Mouse (Mus musculus) CH12.LX (cell line): ENCODE data around the gene Folr1. TPM values are rescaled to one million over a fixed set of nuclear protein-coding genes. Genes with fewer than 3 reads are reported as not detected.

Experiments used
- DNase-seq: peaks from one replicate; pipeline ENCODE4 v3.0.0-alpha.2; 2013; ENCODE audit errors: extremely low read depth
- H3K27ac ChIP-seq: 2 replicates; pipeline ENCODE4 v1.5.1; 2012; ENCODE audit warnings: low read depth, mild to moderate bottlenecking, control low read depth, moderate library complexity; ENCODE audit not compliant: insufficient read depth
- H3K27me3 ChIP-seq: replicated peaks from 2 replicates; pipeline ENCODE3; 2012; ENCODE audit warnings: inconsistent platforms
- H3K36me3 ChIP-seq, 2 experiments: replicated peaks in 1 of 2; 2 replicates each; pipeline versions ENCODE3 to v1.6.1; 2012; ENCODE audit warnings: inconsistent platforms in 1 of 2, low read length in 1 of 2, mild to moderate bottlenecking in 1 of 2, mixed read lengths in 1 of 2, moderate library complexity in 1 of 2; ENCODE audit not compliant: control insufficient read depth in 1 of 2, insufficient read depth in 1 of 2
- H3K4me1 ChIP-seq, 2 experiments: 2 replicates each; pipeline ENCODE4 v1.6.1; 2012; ENCODE audit warnings: inconsistent platforms in 1 of 2, moderate library complexity in 1 of 2; ENCODE audit not compliant: insufficient read depth in 2 of 2, control insufficient read depth in 1 of 2
- H3K4me2 ChIP-seq: 2 replicates; pipeline ENCODE4 v1.6.1; 2012; ENCODE audit warnings: low read depth, mild to moderate bottlenecking, control low read depth; ENCODE audit not compliant: poor library complexity, insufficient read depth, severe bottlenecking
- H3K4me3 ChIP-seq, 3 experiments: fragments of 150-350 bp in 1 of 3; sonication (generic) in 1 of 3; replicated peaks in 1 of 3; 2 replicates each; pipeline versions ENCODE3 to v1.5.1; 2011 to 2012; ENCODE audit warnings: low read depth in 2 of 3, low read length in 2 of 3, mild to moderate bottlenecking in 2 of 3, moderate library complexity in 2 of 3, control low read depth in 1 of 3, improper control_type of control experiment in 1 of 3, inconsistent platforms in 1 of 3, mixed read lengths in 1 of 3; ENCODE audit not compliant: poor library complexity in 1 of 3
- H3K79me2 ChIP-seq: replicated peaks from 2 replicates; pipeline ENCODE4 v1.6.1; 2012; ENCODE audit warnings: mild to moderate bottlenecking, moderate library complexity; ENCODE audit not compliant: control insufficient read depth, poor library complexity, insufficient read depth, severe bottlenecking; ENCODE audit errors: extremely low read depth
- H3K9ac ChIP-seq: 2 replicates; pipeline ENCODE4 v1.6.1; 2012; ENCODE audit warnings: low read depth, mild to moderate bottlenecking, control low read depth, moderate library complexity; ENCODE audit not compliant: insufficient read depth
- H3K9me3 ChIP-seq: replicated peaks from 2 replicates; pipeline ENCODE3; 2012; ENCODE audit warnings: low read length, inconsistent platforms, mixed read lengths
- BHLHE40 ChIP-seq: IDR thresholded peaks from 2 replicates; pipeline ENCODE4 v1.6.1; 2011; ENCODE audit warnings: mild to moderate bottlenecking, low read depth, low read length, improper control_type of control experiment
- CHD2 ChIP-seq: IDR thresholded peaks from 2 replicates; pipeline ENCODE4 v1.6.1; 2011; ENCODE audit warnings: low read length, improper control_type of control experiment
- EP300 ChIP-seq: IDR thresholded peaks from 2 replicates; pipeline ENCODE4 v1.6.1; 2011; ENCODE audit warnings: low read length, improper control_type of control experiment
- HCFC1 ChIP-seq: IDR thresholded peaks from 2 replicates; pipeline ENCODE4 v1.6.1; 2012; ENCODE audit warnings: low read depth, mild to moderate bottlenecking, inconsistent platforms, low read length, improper control_type of control experiment
- IRF4 ChIP-seq: IDR thresholded peaks from 2 replicates; pipeline ENCODE4 v1.6.1; 2014; ENCODE audit warnings: low read depth, mild to moderate bottlenecking, inconsistent platforms, low read length, improper control_type of control experiment
- JUN ChIP-seq: IDR thresholded peaks from 2 replicates; pipeline ENCODE4 v1.6.1; 2011; ENCODE audit warnings: low read depth, mild to moderate bottlenecking, low read length, improper control_type of control experiment, moderate library complexity; ENCODE audit not compliant: insufficient read depth
- JUND ChIP-seq: conservative IDR thresholded peaks from 2 replicates; pipeline ENCODE4 v1.6.1; 2011; ENCODE audit warnings: low read depth, low read length, improper control_type of control experiment
- MAX ChIP-seq: IDR thresholded peaks from 2 replicates; pipeline ENCODE4 v1.6.1; 2011; ENCODE audit warnings: low read length, improper control_type of control experiment
- MAZ ChIP-seq: IDR thresholded peaks from 2 replicates; pipeline ENCODE4 v1.6.1; 2012; ENCODE audit warnings: low read depth, mild to moderate bottlenecking, inconsistent platforms, low read length, improper control_type of control experiment, moderate library complexity
- MEF2A ChIP-seq: IDR thresholded peaks from 2 replicates; pipeline ENCODE4 v1.6.1; 2014; ENCODE audit warnings: low read depth, mild to moderate bottlenecking, inconsistent platforms, low read length, improper control_type of control experiment, borderline replicate concordance
- MXI1 ChIP-seq: IDR thresholded peaks from 2 replicates; pipeline ENCODE4 v1.6.1; 2011; ENCODE audit warnings: mild to moderate bottlenecking, low read depth, low read length, improper control_type of control experiment
- MYC ChIP-seq: IDR thresholded peaks from 2 replicates; pipeline ENCODE4 v1.6.1; 2011; ENCODE audit warnings: low read depth, mild to moderate bottlenecking, improper control_type of control experiment, low read length
- NELFE ChIP-seq: IDR thresholded peaks from 2 replicates; pipeline ENCODE4 v1.6.1; 2011; ENCODE audit warnings: low read depth, low read length, improper control_type of control experiment
- NRF1 ChIP-seq: IDR thresholded peaks from 2 replicates; pipeline ENCODE4 v1.6.1; 2014; ENCODE audit warnings: low read depth, mild to moderate bottlenecking, inconsistent platforms, low read length, improper control_type of control experiment, moderate library complexity
- PAX5 ChIP-seq: IDR thresholded peaks from 2 replicates; pipeline ENCODE4 v1.6.1; 2012; ENCODE audit warnings: low read length, inconsistent platforms, mixed read lengths
- RAD21 ChIP-seq: IDR thresholded peaks from 2 replicates; pipeline ENCODE4 v1.6.1; 2011; ENCODE audit warnings: low read depth, mild to moderate bottlenecking, low read length, improper control_type of control experiment, moderate library complexity
- RCOR1 ChIP-seq: conservative IDR thresholded peaks from 2 replicates; pipeline ENCODE4 v1.6.1; 2012; ENCODE audit warnings: low read depth, mild to moderate bottlenecking, inconsistent platforms, low read length, improper control_type of control experiment
- SIN3A ChIP-seq: IDR thresholded peaks from 2 replicates; pipeline ENCODE4 v1.6.1; 2012; ENCODE audit warnings: low read length, improper control_type of control experiment, inconsistent platforms
- SMC3 ChIP-seq: IDR thresholded peaks from 2 replicates; pipeline ENCODE4 v1.6.1; 2011; ENCODE audit warnings: low read depth, low read length, improper control_type of control experiment
- TCF12 ChIP-seq: IDR thresholded peaks from 2 replicates; pipeline ENCODE4 v1.6.1; 2014; ENCODE audit warnings: low read depth, mild to moderate bottlenecking, inconsistent platforms, low read length, improper control_type of control experiment
- USF1 ChIP-seq: IDR thresholded peaks from 2 replicates; pipeline ENCODE4 v1.6.1; 2014; ENCODE audit warnings: low read depth, mild to moderate bottlenecking, inconsistent platforms, low read length, improper control_type of control experiment
- ZC3H11A ChIP-seq: IDR thresholded peaks from 2 replicates; pipeline ENCODE4 v1.6.1; 2012; ENCODE audit warnings: low read depth, mild to moderate bottlenecking, inconsistent platforms, low read length, improper control_type of control experiment
- ZKSCAN1 ChIP-seq: IDR thresholded peaks from 2 replicates; pipeline ENCODE4 v1.6.1; 2012; ENCODE audit warnings: low read depth, inconsistent platforms, low read length, improper control_type of control experiment, borderline replicate concordance
- ZMIZ1 ChIP-seq: IDR thresholded peaks from 2 replicates; pipeline ENCODE4 v1.6.1; 2012; ENCODE audit warnings: low read depth, mild to moderate bottlenecking, inconsistent platforms, low read length, improper control_type of control experiment
- dilution Hi-C: fragments of 300-500 bp; cut with MboI; formaldehyde crosslinking; loops from 2 replicates; pipeline ENCODE4 v1.14.3; 2020; ENCODE audit warnings: low sequenced_read_pairs; ENCODE audit not compliant: extremely low pct_unique_long_range_greater_than_20kb, extremely low pct_ligation_motif_present
- in situ Hi-C: fragments of 300-500 bp; cut with MboI; formaldehyde crosslinking; loops from 3 replicates; pipeline ENCODE4 v1.14.3; 2019; ENCODE audit warnings: low sequenced_read_pairs, low pct_ligation_motif_present, low pct_unique_long_range_greater_than_20kb, mixed read lengths
- polyA plus RNA-seq: library from polyadenylated mRNA; unstranded; fragments of >175 nt; gene quantifications from 2 replicates; pipeline ENCODE4 v1.2.1, GENCODE M21; 2012; ENCODE audit warnings: low read depth; ENCODE audit not compliant: insufficient read length
- total RNA-seq, 2 experiments: library from RNA; depleted of rRNA; stranded (reverse); fragments of 300-350 nt in 1 of 2; fragments of >200 nt in 1 of 2; gene quantifications; 2 replicates each; pipeline ENCODE4 v1.2.3; 2012 to 2014

The Folr1 gene
- total and polyA plus RNA-seq, 3 experiments, result 0.25 TPM; not detected in 2

GRCm38 (mm10) chr7:101875978-101876377 lies 5.4 kb upstream of the Folr1 start:
- no peaks in the 10 kb centered on the region for H3K79me2 ChIP-seq
- H3K4me3 ChIP-seq, result no peak overlapping the region
- no peaks in the 10 kb centered on the region for H3K27me3 ChIP-seq
- no peaks in the 10 kb centered on the region; a peak in 1 of 4 replicates for H3K4me1 ChIP-seq
- H3K9me3 ChIP-seq, result no peaks in the 10 kb centered on the region
- DNase-seq, result no peak
- H3K36me3 ChIP-seq, result no peaks in the 10 kb centered on the region
- no peak overlapping the region for H3K9ac ChIP-seq
- no peak for TF ChIP-seq JUN
- no peak for TF ChIP-seq CHD2
- TF ChIP-seq BHLHE40, result no peak
- no peak for TF ChIP-seq MAZ
- no peak for TF ChIP-seq HCFC1
- no peak for TF ChIP-seq SIN3A
- no peak for TF ChIP-seq USF1
- TF ChIP-seq ZKSCAN1, result no peak
- TF ChIP-seq EP300, result no peak
- no peak for TF ChIP-seq ZC3H11A
- no peak for TF ChIP-seq ZMIZ1
- TF ChIP-seq MYC, result no peak
- no peak for TF ChIP-seq SMC3
- no peak for TF ChIP-seq TCF12
- TF ChIP-seq IRF4, result no peak
- in situ Hi-C loops (no loop called here), dilution Hi-C loops (no loop called here)
- no peak overlapping the region for H3K4me2 ChIP-seq
- no peak overlapping the region for H3K27ac ChIP-seq

GRCm38 (mm10) chr7:101871296-101871695 lies 708 bp upstream of the Folr1 start:
- no peaks in the 10 kb centered on the region for H3K36me3 ChIP-seq
- TF ChIP-seq USF1, result no peak
- no peak for TF ChIP-seq MEF2A
- no peak for TF ChIP-seq RAD21
- TF ChIP-seq ZMIZ1, result no peak
- no peak for TF ChIP-seq NELFE
- no peak for TF ChIP-seq MAX
- TF ChIP-seq NRF1, result no peak
- no peak for TF ChIP-seq JUND
- TF ChIP-seq HCFC1, result no peak
- no peak for TF ChIP-seq PAX5
- TF ChIP-seq MXI1, result no peak
- no peak for TF ChIP-seq ZC3H11A
- no peak for TF ChIP-seq RCOR1
- TF ChIP-seq CHD2, result no peak
- dilution Hi-C loops (no loop called here), in situ Hi-C loops (no loop called here)
- no peaks in the 10 kb centered on the region for H3K79me2 ChIP-seq
- no peaks in the 10 kb centered on the region for H3K27me3 ChIP-seq
- H3K9ac ChIP-seq, result no peak overlapping the region
- no peak overlapping the region for H3K4me2 ChIP-seq
- H3K4me1 ChIP-seq, result no peaks in the 10 kb centered on the region; a peak in 1 of 4 replicates
- no peak for DNase-seq
- H3K4me3 ChIP-seq, result no peak overlapping the region
- H3K27ac ChIP-seq, result no peak overlapping the region
- H3K9me3 ChIP-seq, result no peaks in the 10 kb centered on the region
